Mouse (Mus musculus): Measurements from ENCODE around the gene Acacb. TPM values are rescaled to one million over a fixed set of nuclear protein-coding genes. Genes with fewer than 3 reads are reported as not detected.

The Acacb gene
- 5.0 and 5.8 TPM in 2 replicates for polyA plus RNA-seq (2015; fragmentation: Nextera tagmentation; extraction: Ambion mirVana)

DNA sequence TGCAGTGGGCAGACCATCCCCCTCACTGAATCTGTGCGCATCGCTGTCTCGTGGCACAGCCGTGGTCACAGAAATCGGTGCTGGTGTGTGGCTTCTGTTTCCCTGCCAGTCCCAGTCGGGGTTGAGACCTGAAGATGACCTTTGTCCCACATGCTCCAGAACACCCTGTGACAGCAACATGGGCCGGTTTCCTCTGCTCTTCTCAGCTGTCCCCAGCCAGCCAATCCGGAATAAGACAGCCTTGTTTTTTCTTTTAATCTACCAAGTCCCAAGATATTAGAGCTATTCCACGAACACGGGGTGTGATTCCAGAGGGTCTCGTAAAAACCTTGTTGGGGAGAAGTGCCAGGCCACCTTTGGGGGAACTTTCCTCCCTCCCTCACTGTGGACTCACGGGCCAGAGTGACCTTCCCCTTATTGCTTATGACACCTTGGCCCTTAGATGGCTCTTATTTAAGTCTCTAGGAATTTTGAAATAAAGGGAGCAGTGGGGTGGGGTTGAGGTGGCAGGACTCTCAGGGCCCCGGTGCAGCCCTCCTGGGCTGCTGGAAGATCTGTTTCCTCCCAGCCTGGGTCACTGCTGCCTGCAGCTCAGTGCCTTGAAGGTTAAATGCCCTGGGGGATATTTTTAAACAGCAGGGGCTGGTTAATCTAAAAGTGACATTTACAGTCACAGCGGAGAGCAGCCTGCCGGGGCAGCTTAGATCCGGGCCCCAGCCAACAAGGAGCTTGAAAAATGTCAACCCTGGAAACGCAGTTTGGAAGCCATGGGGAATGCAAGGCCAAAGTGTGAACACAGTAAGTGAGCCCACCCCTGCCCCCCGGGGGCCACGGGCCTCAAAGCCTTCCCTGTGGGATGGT is at the start of gene Acacb:
Gene Acacb, plus strand, starts transcription at position 508 of the 861 bp plus-strand sequence.
- H3K9me3 ChIP-seq = peaks cover 5% of the 10 kb centered on the region; the same call in 1 of the 2 replicates
- no peak within 1 kb of the TSS for H3K4me2 ChIP-seq
- H3K27me3 ChIP-seq (replicated peaks) = no peaks in the 10 kb centered on the region
- peaks cover 6% of the 10 kb centered on the region; the same call in 1 of the 2 replicates for H3K4me1 ChIP-seq
- H3K36me3 ChIP-seq (replicated peaks) = no peaks in the 10 kb centered on the region
- no peak within 1 kb of the TSS for H3K9ac ChIP-seq
- no peak within 1 kb of the TSS for H3K4me3 ChIP-seq
- no peak within 1 kb of the TSS for H3K27ac ChIP-seq
- ATAC-seq (replicated peaks) = no peak
- WGBS = 54% methylated on average over 19 of the region's 19 CpGs

DNA sequence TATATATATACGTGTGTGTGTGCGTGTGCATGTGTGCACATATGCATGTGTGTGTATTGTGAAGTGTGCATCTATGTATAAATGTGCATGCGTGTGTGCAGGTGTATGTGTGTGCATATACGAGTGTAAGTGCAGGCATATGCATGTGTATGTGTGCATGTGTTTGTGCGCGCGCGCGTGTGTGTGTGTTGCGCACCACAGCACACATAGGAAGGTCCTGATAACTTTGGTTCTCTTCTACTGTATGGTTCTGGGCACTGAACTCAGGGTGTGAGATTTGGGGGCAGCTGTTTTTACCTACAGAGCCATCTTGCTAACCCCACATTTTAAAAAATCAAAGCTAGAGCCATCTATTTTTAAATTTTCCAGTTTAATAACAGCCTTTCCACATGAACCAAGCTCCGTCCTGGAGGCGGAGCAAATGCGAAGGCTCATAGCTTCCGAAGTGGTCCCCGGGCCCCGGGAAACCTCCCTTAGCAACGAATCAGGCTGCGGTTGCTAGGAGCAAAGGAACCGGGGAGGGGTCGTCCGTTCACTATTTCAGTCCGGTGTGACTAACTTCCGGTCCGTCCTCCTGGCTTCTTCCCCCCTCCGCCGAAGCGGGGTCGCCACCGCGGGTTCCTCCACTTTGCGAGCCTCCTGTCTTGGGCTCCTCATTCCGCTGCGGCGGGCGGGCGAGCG is 46.5 kb upstream of the Acacb start:
- Histone ChIP-seq H3K4me1 (peaks cover 27% of the 10 kb centered on the region), H3K4me2 (peak overlapping the region; percentile 94), H3K27ac (peak overlapping the region; percentile 86), H3K4me3 (peak overlapping the region; percentile 98), H3K27me3 (replicated peaks) (0 out of 2 replicates have a peak, but pooled peaks cover 3% of the 10 kb centered on the region), H3K36me3 (replicated peaks) (0 out of 2 replicates have a peak, but pooled peaks cover 7% of the 10 kb centered on the region), H3K9me3 (no peaks in the 10 kb centered on the region), H3K9ac (peak overlapping the region; percentile 94)
- WGBS = 8% methylated on average over 37 of the region's 37 CpGs
- ATAC-seq (replicated peaks) = peak; percentile 91

DNA sequence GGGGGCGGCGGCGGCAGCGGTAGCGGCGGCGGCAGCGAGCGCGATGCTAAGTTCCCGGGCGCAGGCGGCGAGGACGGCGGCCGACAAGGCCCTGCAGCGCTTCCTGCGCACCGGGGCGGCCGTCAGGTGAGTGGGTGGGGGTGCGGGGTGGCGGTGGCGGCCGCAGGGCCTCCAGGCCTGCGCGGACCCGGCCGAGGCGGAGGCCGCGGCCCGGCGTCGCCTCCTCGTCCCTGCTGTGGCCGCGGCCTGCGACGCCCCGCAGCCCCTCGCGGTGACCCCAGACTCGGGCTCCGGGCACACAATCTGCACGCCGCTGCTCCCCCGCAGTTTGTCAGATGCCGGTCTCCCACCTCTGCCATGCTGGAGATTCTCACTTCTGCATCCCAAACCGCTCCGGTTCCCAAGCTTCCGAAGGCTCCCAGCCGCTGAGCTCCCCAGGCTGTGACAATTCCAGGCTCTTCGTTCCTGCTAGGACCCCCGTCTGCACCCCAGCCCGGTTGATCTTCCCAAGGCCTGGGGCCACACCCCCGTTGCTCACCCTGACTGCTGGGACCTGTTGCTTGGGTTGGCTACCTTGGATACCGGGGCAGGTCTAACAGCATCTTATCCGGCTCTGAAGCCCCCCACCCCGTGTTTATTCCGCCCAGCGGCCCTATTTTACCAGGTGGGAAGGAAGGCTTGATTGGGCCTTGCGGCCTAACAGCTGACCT is 45.8 kb upstream of the Acacb start:
- peak; percentile 76 for ATAC-seq (replicated peaks)
- Histone ChIP-seq H3K9me3 (no peaks in the 10 kb centered on the region), H3K4me1 (peaks cover 27% of the 10 kb centered on the region), H3K4me2 (peak overlapping the region; percentile 94), H3K27ac (peak overlapping the region; percentile 86), H3K27me3 (replicated peaks) (0 out of 2 replicates have a peak, but pooled peaks cover 3% of the 10 kb centered on the region), H3K36me3 (replicated peaks) (peaks cover 10% of the 10 kb centered on the region; the same call in 1 of the 2 replicates), H3K4me3 (peak overlapping the region; percentile 98), H3K9ac (peak overlapping the region; percentile 94)
- WGBS = 3% methylated on average over 54 of the region's 64 CpGs

GRCm38 (mm10) chr5:114101873-114102272 is 44.5 kb upstream of the Acacb start:
- Histone ChIP-seq H3K36me3 (replicated peaks) (peaks cover 17% of the 10 kb centered on the region; the same call in 1 of the 2 replicates), H3K9me3 (no peaks in the 10 kb centered on the region), H3K27me3 (replicated peaks) (0 out of 2 replicates have a peak, but pooled peaks cover 3% of the 10 kb centered on the region), H3K4me3 (no peak overlapping the region), H3K9ac (no peak overlapping the region), H3K4me1 (peaks cover 27% of the 10 kb centered on the region), H3K4me2 (no peak overlapping the region), H3K27ac (no peak overlapping the region)
- WGBS = 84% methylated on average over 4 of the region's 4 CpGs
- no peak for ATAC-seq (replicated peaks)

- peaks cover 23% of the 10 kb centered on the region for H3K36me3 ChIP-seq (replicated peaks)
- H3K4me2 ChIP-seq = no peak overlapping the region
- no peaks in the 10 kb centered on the region for H3K9me3 ChIP-seq
- ATAC-seq (replicated peaks) = no peak
- H3K9ac ChIP-seq = no peak overlapping the region
- no peak overlapping the region for H3K27ac ChIP-seq
- H3K4me3 ChIP-seq = no peak overlapping the region
- H3K27me3 ChIP-seq (replicated peaks) = 0 out of 2 replicates have a peak, but pooled peaks cover 3% of the 10 kb centered on the region
- peaks cover 27% of the 10 kb centered on the region for H3K4me1 ChIP-seq
- WGBS = 78% methylated on average over 1 of the region's 1 CpGs
Measured at GRCm38 (mm10) chr5:114102807-114103206, 43.5 kb upstream of the Acacb start.

DNA sequence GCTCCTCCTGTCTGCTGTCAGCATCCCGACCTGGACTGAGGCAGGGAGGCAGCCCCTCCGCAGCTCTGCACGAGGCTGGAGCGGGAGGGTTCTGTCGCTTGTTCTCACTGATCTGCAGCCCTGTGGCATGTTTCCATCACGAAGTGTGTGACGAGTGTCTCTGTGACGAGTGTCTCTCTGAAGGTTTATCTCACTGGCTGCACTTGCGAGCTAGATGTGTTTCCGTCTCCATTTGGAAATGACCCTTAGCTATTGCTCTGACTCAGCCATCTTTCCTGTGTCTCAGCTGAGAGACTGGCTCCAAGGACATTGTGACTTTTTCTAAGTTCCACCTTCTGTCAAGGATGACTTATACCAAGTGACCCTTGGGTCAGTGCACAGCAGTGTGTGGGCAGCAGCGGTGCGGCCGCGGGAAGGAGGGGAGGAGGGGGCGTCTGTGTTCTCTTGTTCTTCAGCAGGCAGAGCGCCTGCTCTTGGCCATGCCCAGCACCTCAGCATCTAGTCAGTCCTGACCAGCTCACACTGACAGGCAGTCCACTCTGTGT is 39.9 kb upstream of the Acacb start:
- H3K27me3 ChIP-seq (replicated peaks) = no peaks in the 10 kb centered on the region
- no peak for ATAC-seq (replicated peaks)
- H3K9ac ChIP-seq = no peak overlapping the region
- H3K27ac ChIP-seq = no peak overlapping the region
- H3K4me1 ChIP-seq = peaks cover 12% of the 10 kb centered on the region
- no peaks in the 10 kb centered on the region for H3K9me3 ChIP-seq
- 93% methylated on average over 16 of the region's 16 CpGs for WGBS
- H3K36me3 ChIP-seq (replicated peaks) = peaks cover 52% of the 10 kb centered on the region
- no peak overlapping the region for H3K4me2 ChIP-seq
- no peak overlapping the region for H3K4me3 ChIP-seq

- no peak for ATAC-seq (replicated peaks)
- WGBS = 84% methylated on average over 6 of the region's 6 CpGs
Measured at GRCm38 (mm10) chr5:114113334-114113733, 33.0 kb upstream of the Acacb start.

DNA sequence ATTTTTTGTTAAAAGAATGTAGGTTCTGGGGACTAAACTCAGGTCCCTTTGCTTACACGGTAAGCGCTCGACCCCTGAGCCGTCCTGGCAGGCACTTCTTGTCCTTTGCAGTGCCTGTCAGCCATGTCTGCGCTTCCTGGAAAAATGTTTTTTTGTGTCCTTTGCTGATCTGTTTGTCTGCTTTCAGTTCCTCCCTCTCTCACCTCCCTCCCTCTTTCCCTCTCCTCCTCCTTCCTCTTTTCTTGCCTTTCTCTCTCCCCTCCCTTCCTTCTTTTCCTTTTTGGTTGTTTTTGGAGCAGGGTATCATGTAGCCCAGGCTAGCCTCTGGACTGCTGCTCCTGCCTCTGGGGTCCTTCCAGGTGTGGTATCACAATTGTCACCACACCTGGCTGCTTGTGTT is 31.3 kb upstream of the Acacb start:
- H3K27ac ChIP-seq = no peak overlapping the region
- no peak overlapping the region for H3K4me2 ChIP-seq
- ATAC-seq (replicated peaks) = no peak
- H3K36me3 ChIP-seq (replicated peaks) = peaks cover 61% of the 10 kb centered on the region
- no peak overlapping the region for H3K9ac ChIP-seq
- no peaks in the 10 kb centered on the region for H3K4me1 ChIP-seq
- no peaks in the 10 kb centered on the region for H3K27me3 ChIP-seq (replicated peaks)
- no peaks in the 10 kb centered on the region for H3K9me3 ChIP-seq
- no peak overlapping the region for H3K4me3 ChIP-seq
- WGBS = 82% methylated on average over 5 of the region's 5 CpGs

More at GRCm38 (mm10) chr5:114113334-114113733, 33.0 kb upstream of the Acacb start:
- Histone ChIP-seq H3K4me3 (no peak overlapping the region), H3K36me3 (replicated peaks) (peaks cover 73% of the 10 kb centered on the region), H3K9ac (no peak overlapping the region), H3K4me2 (no peak overlapping the region), H3K27ac (no peak overlapping the region), H3K9me3 (no peaks in the 10 kb centered on the region), H3K27me3 (replicated peaks) (no peaks in the 10 kb centered on the region), H3K4me1 (no peaks in the 10 kb centered on the region)

GRCm38 (mm10) chr5:114116586-114116985 is 29.7 kb upstream of the Acacb start:
- Histone ChIP-seq H3K36me3 (replicated peaks) (peaks cover 68% of the 10 kb centered on the region), H3K27ac (no peak overlapping the region), H3K4me3 (no peak overlapping the region), H3K4me2 (no peak overlapping the region), H3K9me3 (no peaks in the 10 kb centered on the region), H3K27me3 (replicated peaks) (no peaks in the 10 kb centered on the region), H3K4me1 (no peaks in the 10 kb centered on the region), H3K9ac (no peak overlapping the region)
- ATAC-seq (replicated peaks) = no peak
- 90% methylated on average over 7 of the region's 7 CpGs for WGBS

DNA sequence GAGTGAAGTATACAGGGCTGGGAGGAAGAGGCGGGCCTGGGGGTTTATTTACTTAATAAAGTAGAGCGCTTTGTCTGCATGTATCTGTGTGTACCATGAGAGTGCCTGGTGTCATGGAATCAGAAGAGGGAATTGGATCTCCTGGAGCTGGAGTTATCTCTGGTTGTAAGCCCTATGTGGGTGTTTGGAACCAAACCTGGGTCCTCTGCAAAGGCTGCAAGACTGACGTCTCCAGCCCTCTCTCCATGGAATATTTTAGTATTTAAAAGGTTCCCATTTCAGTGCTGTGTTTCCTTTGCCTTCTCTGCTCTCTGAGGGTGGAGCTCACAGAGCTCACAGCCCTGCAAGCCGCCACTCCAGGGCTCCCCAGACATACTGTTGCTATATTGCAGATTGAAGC is 26.5 kb upstream of the Acacb start:
- Histone ChIP-seq H3K4me3 (no peak overlapping the region), H3K4me1 (no peaks in the 10 kb centered on the region), H3K9me3 (no peaks in the 10 kb centered on the region), H3K27me3 (replicated peaks) (no peaks in the 10 kb centered on the region), H3K36me3 (replicated peaks) (peaks cover 60% of the 10 kb centered on the region; the same call in 1 of the 2 replicates), H3K4me2 (no peak overlapping the region), H3K9ac (no peak overlapping the region), H3K27ac (no peak overlapping the region)
- WGBS = 84% methylated on average over 4 of the region's 4 CpGs
- ATAC-seq (replicated peaks) = no peak

DNA sequence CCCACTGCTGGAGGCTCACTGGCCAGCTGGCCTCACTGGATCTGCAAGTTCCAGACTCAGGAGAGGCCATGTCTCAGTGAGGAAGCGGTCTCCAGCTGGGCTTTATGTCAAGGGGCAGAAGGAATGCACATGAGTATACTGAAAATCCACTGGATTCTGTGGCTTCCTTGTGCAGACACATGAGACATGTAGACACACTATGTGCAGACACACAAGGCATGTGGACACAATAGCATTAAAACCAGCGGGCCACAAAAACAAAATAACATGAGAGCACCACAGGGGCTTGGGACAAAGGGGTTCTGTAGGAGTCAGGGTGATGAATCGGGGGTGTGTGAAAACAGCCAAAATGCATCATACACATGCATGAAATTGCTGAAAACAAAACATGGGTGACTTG is 20.3 kb upstream of the Acacb start:
- ATAC-seq (replicated peaks) = no peak
- H3K27me3 ChIP-seq (replicated peaks) = no peaks in the 10 kb centered on the region
- peaks cover 25% of the 10 kb centered on the region; the same call in 1 of the 2 replicates for H3K36me3 ChIP-seq (replicated peaks)
- no peak overlapping the region for H3K9ac ChIP-seq
- no peak overlapping the region for H3K4me2 ChIP-seq
- no peak overlapping the region for H3K27ac ChIP-seq
- WGBS = 95% methylated on average over 3 of the region's 3 CpGs
- no peaks in the 10 kb centered on the region for H3K9me3 ChIP-seq
- H3K4me3 ChIP-seq = no peak overlapping the region
- peaks cover 17% of the 10 kb centered on the region for H3K4me1 ChIP-seq

Measured in midbrain, embryonic 15.5 days (tissue).